Mouse (Mus musculus): ENCODE data around the gene Zfp867.

GRCm38 (mm10) chr11:59505351-59505838, 33.1 kb upstream of the Zfp867 start:
- TF ChIP-seq ELF1 (IDR thresholded peaks at IDR 0.05; ENCODE audit: low read depth, low read length) = peak; percentile 33; the same call in 1 of the 2 replicates
- no peak for TF ChIP-seq BHLHE40 (IDR thresholded peaks at IDR 0.05; ENCODE audit: borderline replicate concordance, low read depth, low read length)
- no peak for TF ChIP-seq CTCF (IDR thresholded peaks at IDR 0.05 in 2 of 3, conservative IDR thresholded peaks at IDR 0.05 in 1 of 3; ENCODE audit: control insufficient read depth in 1 of 3, insufficient read depth in 1 of 3, low read depth in 2 of 3, low read length in 3 of 3, poor library complexity in 1 of 3, severe bottlenecking in 1 of 3)
- TF ChIP-seq CHD2 (IDR thresholded peaks at IDR 0.05; ENCODE audit: low read length) = no peak
- TF ChIP-seq POLR2A (IDR thresholded peaks at IDR 0.05; ENCODE audit: control insufficient read depth in 1 of 2, insufficient read depth in 1 of 2, low read depth in 1 of 2, low read length in 2 of 2, poor library complexity in 1 of 2) = peak; percentile 65 to 97

Measured in MEL (cell line).